Mouse (Mus musculus) testis, adult 2 months (tissue): ENCODE data around the gene P4hb. TPM values are rescaled to one million over a fixed set of nuclear protein-coding genes. Genes with fewer than 3 reads are reported as not detected.

Source experiments
- H3K27ac ChIP-seq: fragments of 200-500 bp; 2 replicates; pipeline ENCODE4 v1.5.1; 2012; ENCODE audit warnings: low read depth, low read length; ENCODE audit not compliant: control insufficient read depth, insufficient read depth
- H3K27me3 ChIP-seq: fragments of 200-500 bp; 2 replicates; pipeline ENCODE4 v1.6.1; 2012; ENCODE audit warnings: mild to moderate bottlenecking, low read length, moderate library complexity; ENCODE audit not compliant: control insufficient read depth, insufficient read depth
- H3K36me3 ChIP-seq: fragments of 200-500 bp; 2 replicates; pipeline ENCODE4 v1.6.1; 2012; ENCODE audit warnings: mild to moderate bottlenecking, low read length; ENCODE audit not compliant: control insufficient read depth, insufficient read depth
- H3K4me1 ChIP-seq: fragments of 200-500 bp; 2 replicates; pipeline ENCODE4 v1.6.1; 2012; ENCODE audit warnings: low read length; ENCODE audit not compliant: control insufficient read depth, insufficient read depth
- H3K4me3 ChIP-seq: fragments of 200-500 bp; 2 replicates; pipeline ENCODE4 v1.5.1; 2012; ENCODE audit warnings: low read depth, mild to moderate bottlenecking, low read length, moderate library complexity, mixed read lengths; ENCODE audit not compliant: control insufficient read depth
- CTCF ChIP-seq: fragments of 200-500 bp; IDR thresholded peaks from 2 replicates; pipeline ENCODE4 v1.5.1; 2012; ENCODE audit warnings: low read depth, mild to moderate bottlenecking, inconsistent platforms, low read length, moderate library complexity; ENCODE audit not compliant: control insufficient read depth, insufficient read depth, insufficient replicate concordance
- POLR2A ChIP-seq: fragments of 200-500 bp; IDR thresholded peaks from 2 replicates; pipeline ENCODE4 v1.6.1; 2012; ENCODE audit warnings: low read depth, mild to moderate bottlenecking, inconsistent platforms, low read length, moderate library complexity; ENCODE audit not compliant: control insufficient read depth
- polyA plus RNA-seq: library from polyadenylated mRNA; depleted of rRNA; stranded (reverse); fragments of >200 nt; gene quantifications from 2 replicates; pipeline ENCODE4 v1.2.3, GENCODE M21; 2012

P4hb gene
- polyA plus RNA-seq, 1 experiment = 55.1 TPM

DNA sequence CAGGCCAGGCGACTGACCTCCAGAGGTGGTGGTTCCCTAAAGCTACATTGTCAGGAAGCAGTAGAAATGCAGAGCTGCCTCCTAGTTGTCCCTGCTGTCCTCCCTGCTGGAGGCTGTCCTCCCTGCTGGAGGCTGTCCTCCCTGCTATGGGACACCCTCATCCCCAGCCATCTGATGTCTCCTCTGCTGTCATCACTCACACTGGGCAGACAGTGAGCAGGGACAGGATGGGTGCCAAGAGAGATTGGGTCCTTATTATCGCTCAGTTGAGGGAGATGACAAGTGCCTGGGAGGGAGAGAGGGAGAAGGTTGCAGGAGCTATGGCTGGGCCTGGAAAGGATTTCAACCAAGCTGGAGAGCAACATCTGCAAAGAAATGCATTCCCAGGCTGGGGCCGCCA is 37.9 kb downstream of the P4hb start:
- Histone ChIP-seq H3K36me3 (no peaks in the 10 kb centered on the region), H3K27ac (no peak overlapping the region), H3K4me1 (peaks cover 5% of the 10 kb centered on the region), H3K4me3 (no peak overlapping the region), H3K27me3 (no peaks in the 10 kb centered on the region)
- no peak for TF ChIP-seq POLR2A
- no peak for TF ChIP-seq CTCF

DNA sequence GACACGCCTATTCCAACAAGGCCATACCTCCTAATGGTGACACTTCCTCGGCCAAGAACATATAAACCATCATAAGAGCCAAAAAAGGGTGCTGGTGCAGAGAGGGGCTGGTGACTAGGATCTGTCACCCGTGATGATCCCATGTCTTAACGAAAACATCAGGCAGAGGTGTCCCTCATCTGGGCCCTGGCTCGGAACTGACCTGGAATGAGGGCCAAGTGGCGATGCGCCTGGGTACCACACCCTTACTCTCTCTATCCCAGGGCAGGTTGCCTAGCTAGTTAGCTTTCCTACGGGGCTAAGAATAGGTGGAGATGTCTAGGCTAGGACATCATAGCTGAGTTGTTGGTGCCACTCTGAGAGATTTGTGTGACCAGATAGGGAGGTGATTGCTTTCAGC is 39.0 kb downstream of the P4hb start:
- TF ChIP-seq CTCF (no peak), POLR2A (no peak)
- no peaks in the 10 kb centered on the region for H3K27me3 ChIP-seq

DNA sequence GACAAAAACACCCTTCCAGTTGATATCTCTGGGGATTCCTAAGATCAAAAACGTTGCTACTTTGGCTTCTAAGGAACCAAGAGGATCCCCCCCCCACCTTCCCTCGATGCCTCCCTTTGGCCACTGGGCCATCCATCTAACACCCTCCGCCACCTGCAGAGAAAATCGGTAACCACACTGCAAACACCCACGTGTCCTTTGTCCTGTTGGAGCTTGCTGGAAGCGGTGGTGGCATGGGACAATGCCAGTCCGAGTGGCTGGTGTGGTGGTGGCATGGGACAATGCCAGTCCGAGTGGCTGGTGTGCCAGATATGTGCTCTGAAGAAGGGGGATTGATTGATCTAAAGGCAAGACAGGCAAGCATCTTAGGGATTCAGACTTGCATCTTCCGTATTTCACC is 41.4 kb downstream of the P4hb start:
- H3K27ac ChIP-seq = no peak overlapping the region
- H3K4me3 ChIP-seq = no peak overlapping the region
- H3K4me1 ChIP-seq = peaks cover 3% of the 10 kb centered on the region
- no peaks in the 10 kb centered on the region for H3K36me3 ChIP-seq
- no peaks in the 10 kb centered on the region for H3K27me3 ChIP-seq
- no peak for TF ChIP-seq CTCF

More for the DNA sequence above, 39.0 kb downstream of the P4hb start:
- H3K4me1 ChIP-seq = peaks cover 5% of the 10 kb centered on the region
- H3K4me3 ChIP-seq = no peak overlapping the region
- H3K36me3 ChIP-seq = no peaks in the 10 kb centered on the region
- no peak overlapping the region for H3K27ac ChIP-seq

DNA sequence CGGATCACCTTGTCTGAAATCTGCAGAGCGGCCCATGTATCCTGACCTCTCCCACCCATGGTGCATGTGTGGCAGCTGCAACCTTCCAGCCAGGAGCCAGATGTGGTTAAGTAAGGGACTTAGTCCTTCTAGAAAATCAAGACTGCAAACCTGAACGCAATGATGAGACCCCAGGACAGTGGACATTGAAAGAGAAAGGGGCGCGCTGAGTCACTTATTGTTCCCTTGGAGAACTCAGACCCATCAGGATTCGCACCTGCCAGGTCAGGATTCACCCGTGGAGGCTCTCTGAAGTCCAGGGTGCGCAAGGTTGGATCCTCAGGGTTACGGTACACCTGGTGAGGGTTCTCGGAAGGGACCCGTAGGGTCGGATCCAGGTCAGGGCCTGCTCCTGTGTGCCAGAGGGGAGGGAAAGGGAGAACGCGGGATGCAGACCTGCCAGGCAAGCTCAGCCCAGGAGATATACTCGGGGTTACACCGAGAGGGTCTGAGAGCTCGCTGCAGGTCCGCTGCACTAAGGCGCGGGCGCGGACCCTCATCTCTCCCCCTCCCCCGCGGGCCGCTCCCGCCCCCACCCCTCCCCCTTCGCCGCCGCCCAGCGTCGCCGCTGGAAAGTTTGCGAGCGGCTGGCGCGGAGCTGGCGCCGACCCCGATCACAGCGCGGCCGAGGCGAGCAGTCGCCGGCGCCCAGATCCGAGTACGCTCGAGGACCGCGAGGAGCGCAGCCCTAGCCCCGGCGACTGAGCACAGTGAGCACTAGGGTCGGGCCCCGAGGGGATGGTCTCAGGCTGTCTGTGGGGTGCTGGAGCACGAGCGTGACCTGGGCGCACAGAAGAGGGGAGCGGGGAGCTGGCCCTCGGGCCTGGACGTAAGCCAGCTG is 42.7 kb downstream of the P4hb start, which contains the start of gene Gcgr:
Gene Gcgr (plus strand): TSS at position 615 of the 880 bp plus-strand sequence.
- Histone ChIP-seq H3K36me3 (no peaks in the 10 kb centered on the region), H3K27ac (no peak within 1 kb of the TSS), H3K27me3 (no peaks in the 10 kb centered on the region), H3K4me1 (peaks cover 3% of the 10 kb centered on the region), H3K4me3 (peak within 1 kb of the TSS; percentile 54)
- TF ChIP-seq POLR2A (no peak), CTCF (no peak)

DNA sequence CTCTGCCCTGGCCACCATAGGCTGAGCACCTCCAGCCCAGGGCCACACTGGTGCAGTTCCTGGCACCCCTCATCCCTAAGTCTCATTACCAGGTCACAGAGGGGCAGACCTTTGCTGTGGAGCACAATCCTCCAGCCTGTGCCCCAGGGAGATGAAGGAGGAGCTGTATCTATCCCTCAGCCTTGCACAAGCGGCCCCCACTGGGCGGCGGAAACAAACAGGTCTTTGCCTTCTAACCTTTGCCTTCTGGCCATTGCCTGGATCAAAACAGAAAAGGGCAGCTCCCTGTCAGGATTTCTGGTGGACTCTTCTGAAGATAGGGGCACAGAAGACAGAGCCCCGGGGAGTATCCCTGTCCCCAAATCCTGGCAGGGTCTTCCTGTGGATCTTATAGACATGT is 44.1 kb downstream of the P4hb start:
- H3K36me3 ChIP-seq = no peaks in the 10 kb centered on the region

DNA sequence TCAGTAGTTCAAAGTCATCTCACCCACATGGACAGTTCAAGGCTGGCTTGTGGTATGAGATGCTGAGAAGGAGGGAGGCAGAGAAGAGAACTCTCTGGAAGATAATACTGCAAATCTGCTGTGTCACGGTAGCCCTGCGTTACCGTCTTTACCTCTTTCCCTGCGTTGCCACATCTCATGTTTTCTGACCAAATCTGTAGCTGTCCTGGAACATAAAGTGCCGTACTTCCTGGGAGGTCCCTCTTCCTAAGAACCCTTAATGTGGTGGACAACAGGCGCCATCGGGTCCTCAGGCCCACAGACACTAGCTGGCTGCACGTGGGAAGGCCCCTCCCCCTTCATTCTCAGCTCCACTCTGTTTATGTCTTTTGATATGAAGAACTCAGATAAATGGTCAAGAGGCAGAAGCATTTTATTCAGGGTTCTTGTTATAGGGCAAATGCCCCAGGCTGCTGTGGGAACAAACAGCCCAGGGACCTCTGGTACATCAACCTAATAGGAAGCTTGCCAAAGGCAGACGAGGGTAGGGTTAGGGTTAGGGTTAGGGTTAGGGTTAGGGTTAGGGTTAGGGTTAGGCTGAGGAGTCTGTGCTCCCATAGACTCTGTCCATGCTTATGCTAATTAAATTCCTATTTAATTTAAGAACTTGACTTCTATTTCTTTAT is 45.2 kb downstream of the P4hb start:
- Histone ChIP-seq H3K36me3 (no peaks in the 10 kb centered on the region), H3K27ac (no peak overlapping the region), H3K4me1 (peaks cover 3% of the 10 kb centered on the region), H3K27me3 (no peaks in the 10 kb centered on the region), H3K4me3 (no peak overlapping the region)
- TF ChIP-seq CTCF (no peak), POLR2A (no peak)

More for the DNA sequence above, 44.1 kb downstream of the P4hb start:
- no peak overlapping the region for H3K27ac ChIP-seq
- no peak overlapping the region for H3K4me3 ChIP-seq
- TF ChIP-seq CTCF (no peak), POLR2A (no peak)
- peaks cover 3% of the 10 kb centered on the region for H3K4me1 ChIP-seq
- no peaks in the 10 kb centered on the region for H3K27me3 ChIP-seq

DNA sequence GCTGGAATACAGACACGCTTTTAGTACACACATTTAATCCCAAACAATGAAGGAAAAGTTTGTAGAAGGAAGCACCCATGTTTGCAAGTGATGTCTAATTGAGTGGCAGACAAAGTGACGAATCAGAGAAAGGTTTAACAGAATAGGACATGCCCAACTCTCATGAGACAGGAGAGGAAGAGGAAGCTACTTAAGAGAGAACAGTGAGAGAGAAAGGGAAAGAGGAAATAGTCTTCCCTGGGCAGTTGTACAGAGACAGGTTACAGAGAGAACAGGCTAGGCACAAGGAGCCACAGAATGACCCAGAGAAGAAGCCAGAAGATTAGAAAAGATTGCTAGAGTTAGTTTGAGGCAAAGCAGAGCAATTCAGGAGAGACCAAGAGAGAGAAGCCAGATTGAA is 47.1 kb downstream of the P4hb start:
- no peak for TF ChIP-seq POLR2A
- Histone ChIP-seq H3K4me3 (no peak overlapping the region), H3K27ac (no peak overlapping the region), H3K27me3 (no peaks in the 10 kb centered on the region), H3K36me3 (no peaks in the 10 kb centered on the region), H3K4me1 (peaks cover 3% of the 10 kb centered on the region)
